Mouse (Mus musculus): ENCODE results near the gene Xpot. TPM values are rescaled to one million over a fixed set of nuclear protein-coding genes. Genes with fewer than 3 reads are reported as not detected.

Gene Xpot
- polyA plus RNA-seq, 1 experiment from 2014 or later: 61.9 TPM

- ATAC-seq (ENCODE audit: insufficient number of reproducible peaks, low FRiP score, low TSS enrichment, low read depth) (no peak), DNase-seq (ENCODE audit: low spot score) (no peak)
- H3K36me3 ChIP-seq (ENCODE audit: control insufficient read depth, insufficient read depth, low read length): peaks cover under 1% of the 10 kb centered on the region; the same call in 1 of the 2 replicates
- no peaks in the 10 kb centered on the region for H3K27me3 ChIP-seq (ENCODE audit: control insufficient read depth, insufficient read depth, low read length)
- peaks cover 7% of the 10 kb centered on the region for H3K4me1 ChIP-seq (ENCODE audit: control insufficient read depth, insufficient read depth, low read length)
- no peak overlapping the region for H3K9ac ChIP-seq (ENCODE audit: low read length)
- H3K9me3 ChIP-seq (ENCODE audit: control insufficient read depth, low read length): no peaks in the 10 kb centered on the region
- WGBS: 87% methylated on average over 10 of the region's 10 CpGs
- no peak overlapping the region for H3K4me3 ChIP-seq (ENCODE audit: low read depth, low read length)
- H3K27ac ChIP-seq (replicated peaks; ENCODE audit: low read depth, low read length): no peak overlapping the region
- peak overlapping the region; percentile 70; the same call in 1 of the 2 replicates for H3K4me2 ChIP-seq (ENCODE audit: low read depth, severe bottlenecking)
These were observed 1.2 kb upstream of the Xpot start for GRCm38 (mm10) chr10:121627216-121627852.

- no peaks in the 10 kb centered on the region for H3K27me3 ChIP-seq (ENCODE audit: control insufficient read depth, insufficient read depth, low read length)
- H3K4me3 ChIP-seq (ENCODE audit: low read depth, low read length): peak overlapping the region; percentile 92
- peak overlapping the region; percentile 89 for H3K27ac ChIP-seq (replicated peaks; ENCODE audit: low read depth, low read length)
- H3K36me3 ChIP-seq (ENCODE audit: control insufficient read depth, insufficient read depth, low read length): peaks cover 5% of the 10 kb centered on the region; the same call in 1 of the 2 replicates
- no peaks in the 10 kb centered on the region for H3K9me3 ChIP-seq (ENCODE audit: control insufficient read depth, low read length)
- DNase-seq (ENCODE audit: low spot score) (no peak), ATAC-seq (ENCODE audit: insufficient number of reproducible peaks, low FRiP score, low TSS enrichment, low read depth) (no peak; the same call in 1 of the 2 replicates)
- WGBS: 1% methylated on average over 40 of the region's 41 CpGs
- H3K9ac ChIP-seq (ENCODE audit: low read length): peak overlapping the region; percentile 82
- H3K4me1 ChIP-seq (ENCODE audit: control insufficient read depth, insufficient read depth, low read length): peaks cover 7% of the 10 kb centered on the region
- peak overlapping the region; percentile 70 for H3K4me2 ChIP-seq (ENCODE audit: low read depth, severe bottlenecking)
These were observed 536 bp downstream of the Xpot start for GRCm38 (mm10) chr10:121625407-121626185.

- peaks cover 7% of the 10 kb centered on the region for H3K4me1 ChIP-seq (ENCODE audit: control insufficient read depth, insufficient read depth, low read length)
- 0 out of 2 replicates have a peak overlapping the region, but pooled peaks have one; percentile 26 for H3K27ac ChIP-seq (replicated peaks; ENCODE audit: low read depth, low read length)
- WGBS: 25% methylated on average over 9 of the region's 9 CpGs
These were observed 1.1 kb downstream of the Xpot start for GRCm38 (mm10) chr10:121625006-121625405.

GRCm38 (mm10) chr10:121623670-121624069 is 2.5 kb downstream of the Xpot start:
- Histone ChIP-seq H3K27me3 (ENCODE audit: control insufficient read depth, insufficient read depth, low read length) (no peaks in the 10 kb centered on the region), H3K27ac (replicated peaks; ENCODE audit: low read depth, low read length) (no peak overlapping the region), H3K9ac (ENCODE audit: low read length) (no peak overlapping the region), H3K9me3 (ENCODE audit: control insufficient read depth, low read length) (no peaks in the 10 kb centered on the region), H3K4me1 (ENCODE audit: control insufficient read depth, insufficient read depth, low read length) (peaks cover 7% of the 10 kb centered on the region), H3K36me3 (ENCODE audit: control insufficient read depth, insufficient read depth, low read length) (peaks cover 5% of the 10 kb centered on the region; the same call in 1 of the 2 replicates), H3K4me2 (ENCODE audit: low read depth, severe bottlenecking) (no peak overlapping the region), H3K4me3 (ENCODE audit: low read depth, low read length) (no peak overlapping the region)
- DNase-seq (ENCODE audit: low spot score) (no peak), ATAC-seq (ENCODE audit: insufficient number of reproducible peaks, low FRiP score, low TSS enrichment, low read depth) (no peak)
- WGBS: 93% methylated on average over 7 of the region's 7 CpGs

More at GRCm38 (mm10) chr10:121625006-121625405, 1.1 kb downstream of the Xpot start:
- H3K9ac ChIP-seq (ENCODE audit: low read length): peak overlapping the region; percentile 82
- H3K9me3 ChIP-seq (ENCODE audit: control insufficient read depth, low read length): no peaks in the 10 kb centered on the region
- H3K4me2 ChIP-seq (ENCODE audit: low read depth, severe bottlenecking): peak overlapping the region; percentile 70
- H3K4me3 ChIP-seq (ENCODE audit: low read depth, low read length): peak overlapping the region; percentile 92
- peaks cover 5% of the 10 kb centered on the region; the same call in 1 of the 2 replicates for H3K36me3 ChIP-seq (ENCODE audit: control insufficient read depth, insufficient read depth, low read length)
- ATAC-seq (ENCODE audit: insufficient number of reproducible peaks, low FRiP score, low TSS enrichment, low read depth) (no peak), DNase-seq (ENCODE audit: low spot score) (no peak)
- H3K27me3 ChIP-seq (ENCODE audit: control insufficient read depth, insufficient read depth, low read length): no peaks in the 10 kb centered on the region

GRCm38 (mm10) chr10:121622431-121622830 is 3.7 kb downstream of the Xpot start:
- Histone ChIP-seq H3K9ac (ENCODE audit: low read length) (no peak overlapping the region), H3K27ac (replicated peaks; ENCODE audit: low read depth, low read length) (no peak overlapping the region), H3K4me3 (ENCODE audit: low read depth, low read length) (no peak overlapping the region), H3K4me2 (ENCODE audit: low read depth, severe bottlenecking) (no peak overlapping the region), H3K36me3 (ENCODE audit: control insufficient read depth, insufficient read depth, low read length) (peaks cover 5% of the 10 kb centered on the region; the same call in 1 of the 2 replicates), H3K27me3 (ENCODE audit: control insufficient read depth, insufficient read depth, low read length) (no peaks in the 10 kb centered on the region), H3K9me3 (ENCODE audit: control insufficient read depth, low read length) (no peaks in the 10 kb centered on the region), H3K4me1 (ENCODE audit: control insufficient read depth, insufficient read depth, low read length) (peaks cover 7% of the 10 kb centered on the region)
- DNase-seq (ENCODE audit: low spot score): no peak
- WGBS: 83% methylated on average over 6 of the region's 6 CpGs
- no peak for ATAC-seq (ENCODE audit: insufficient number of reproducible peaks, low FRiP score, low TSS enrichment, low read depth)

GRCm38 (mm10) chr10:121615935-121616334 is 10.2 kb downstream of the Xpot start:
- no peaks in the 10 kb centered on the region for H3K9me3 ChIP-seq (ENCODE audit: control insufficient read depth, low read length)
- no peaks in the 10 kb centered on the region for H3K27me3 ChIP-seq (ENCODE audit: control insufficient read depth, insufficient read depth, low read length)
- no peak overlapping the region for H3K4me2 ChIP-seq (ENCODE audit: low read depth, severe bottlenecking)
- H3K4me1 ChIP-seq (ENCODE audit: control insufficient read depth, insufficient read depth, low read length): no peaks in the 10 kb centered on the region
- no peak overlapping the region for H3K9ac ChIP-seq (ENCODE audit: low read length)
- WGBS: 90% methylated on average over 7 of the region's 7 CpGs
- no peak overlapping the region for H3K27ac ChIP-seq (replicated peaks; ENCODE audit: low read depth, low read length)
- no peak for ATAC-seq (ENCODE audit: insufficient number of reproducible peaks, low FRiP score, low TSS enrichment, low read depth)
- DNase-seq (ENCODE audit: low spot score): no peak
- H3K36me3 ChIP-seq (ENCODE audit: control insufficient read depth, insufficient read depth, low read length): peaks cover 22% of the 10 kb centered on the region
- H3K4me3 ChIP-seq (ENCODE audit: low read depth, low read length): no peak overlapping the region

- DNase-seq (ENCODE audit: low spot score) (no peak), ATAC-seq (ENCODE audit: insufficient number of reproducible peaks, low FRiP score, low TSS enrichment, low read depth) (no peak)
- Histone ChIP-seq H3K36me3 (ENCODE audit: control insufficient read depth, insufficient read depth, low read length) (peaks cover 23% of the 10 kb centered on the region), H3K27me3 (ENCODE audit: control insufficient read depth, insufficient read depth, low read length) (no peaks in the 10 kb centered on the region), H3K9ac (ENCODE audit: low read length) (no peak overlapping the region), H3K9me3 (ENCODE audit: control insufficient read depth, low read length) (no peaks in the 10 kb centered on the region), H3K4me3 (ENCODE audit: low read depth, low read length) (no peak overlapping the region), H3K4me1 (ENCODE audit: control insufficient read depth, insufficient read depth, low read length) (no peaks in the 10 kb centered on the region), H3K27ac (replicated peaks; ENCODE audit: low read depth, low read length) (no peak overlapping the region), H3K4me2 (ENCODE audit: low read depth, severe bottlenecking) (no peak overlapping the region)
- WGBS: 95% methylated on average over 13 of the region's 13 CpGs
These were observed 10.8 kb downstream of the Xpot start for GRCm38 (mm10) chr10:121615146-121615870.

DNA sequence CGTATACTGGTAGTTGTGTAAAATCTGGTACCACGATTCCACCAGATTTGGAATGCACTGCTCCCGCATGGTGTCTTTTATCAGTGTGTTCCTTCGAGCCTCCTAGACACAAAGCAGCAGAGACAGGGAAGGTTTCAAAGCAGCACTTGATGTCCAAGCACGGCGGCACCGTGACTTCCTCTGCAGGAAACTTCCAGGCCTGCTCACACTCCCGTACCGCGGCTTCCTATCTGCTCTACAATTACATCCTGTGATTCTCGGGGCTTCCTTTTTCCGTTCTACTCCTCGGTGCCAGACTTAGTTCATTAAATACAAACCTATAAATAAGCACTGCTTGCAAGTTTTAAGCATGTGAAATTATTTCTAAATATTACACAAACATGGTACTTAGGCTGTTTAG is 12.6 kb downstream of the Xpot start:
- no peak overlapping the region for H3K9ac ChIP-seq (ENCODE audit: low read length)
- DNase-seq (ENCODE audit: low spot score) (no peak), ATAC-seq (ENCODE audit: insufficient number of reproducible peaks, low FRiP score, low TSS enrichment, low read depth) (no peak)
- no peaks in the 10 kb centered on the region for H3K27me3 ChIP-seq (ENCODE audit: control insufficient read depth, insufficient read depth, low read length)
- H3K4me1 ChIP-seq (ENCODE audit: control insufficient read depth, insufficient read depth, low read length): no peaks in the 10 kb centered on the region
- H3K27ac ChIP-seq (replicated peaks; ENCODE audit: low read depth, low read length): no peak overlapping the region
- no peaks in the 10 kb centered on the region for H3K9me3 ChIP-seq (ENCODE audit: control insufficient read depth, low read length)
- H3K4me3 ChIP-seq (ENCODE audit: low read depth, low read length): no peak overlapping the region
- H3K36me3 ChIP-seq (ENCODE audit: control insufficient read depth, insufficient read depth, low read length): peaks cover 31% of the 10 kb centered on the region
- WGBS: 88% methylated on average over 13 of the region's 13 CpGs
- no peak overlapping the region for H3K4me2 ChIP-seq (ENCODE audit: low read depth, severe bottlenecking)
